Mouse (Mus musculus) liver, postnatal 0 days (tissue): Measurements from ENCODE around the gene Rbfox3.

Source experiments
- CTCF ChIP-seq: sonication (generic); IDR thresholded peaks from 2 replicates; pipeline ENCODE4 v1.5.1; 2016; ENCODE audit warnings: antibody characterized with exemption, low read depth
- EP300 ChIP-seq: IDR thresholded peaks from 2 replicates; pipeline ENCODE4 v1.6.1; 2016; ENCODE audit warnings: antibody characterized with exemption, low read depth, mild to moderate bottlenecking

GRCm38 (mm10) chr11:118836889-118837288 is 74.5 kb downstream of the Rbfox3 start:
- TF ChIP-seq CTCF (no peak), EP300 (no peak)
